Mouse (Mus musculus) kidney, postnatal 4 days (tissue): Measurements from ENCODE around the gene Rptor.

Source experiments
- DNase-seq, 2 experiments: peaks; one replicate each; pipeline ENCODE4 v3.0.0; 2021; ENCODE audit warnings: mixed read lengths in 2 of 2

Rptor gene

GRCm38 (mm10) chr11:119607464-119607863 is 4.8 kb downstream of the Rptor start:
- no peak for DNase-seq

- DNase-seq: no peak
Measured at GRCm38 (mm10) chr11:119611496-119611895, 8.8 kb downstream of the Rptor start.

- no peak for DNase-seq
Measured at GRCm38 (mm10) chr11:119612179-119612578, 9.5 kb downstream of the Rptor start.

- no peak for DNase-seq
Measured at GRCm38 (mm10) chr11:119615087-119615486, 12.4 kb downstream of the Rptor start.

- peak; percentile 61 to 67 for DNase-seq
Measured at GRCm38 (mm10) chr11:119618763-119619162, 16.1 kb downstream of the Rptor start.

GRCm38 (mm10) chr11:119621266-119621665 is 18.6 kb downstream of the Rptor start:
- DNase-seq: no peak

GRCm38 (mm10) chr11:119623800-119624199 is 21.1 kb downstream of the Rptor start:
- DNase-seq: no peak

GRCm38 (mm10) chr11:119624401-119624800 is 21.7 kb downstream of the Rptor start:
- DNase-seq: no peak

- DNase-seq: no peak
Measured at GRCm38 (mm10) chr11:119624955-119625354, 22.2 kb downstream of the Rptor start.

- no peak for DNase-seq
Measured at GRCm38 (mm10) chr11:119625476-119625875, 22.8 kb downstream of the Rptor start.

- DNase-seq: no peak
Measured at GRCm38 (mm10) chr11:119625943-119626342, 23.2 kb downstream of the Rptor start.

- DNase-seq: peak in 1 of 2 experiments; percentile 22
Measured at GRCm38 (mm10) chr11:119627243-119627642, 24.5 kb downstream of the Rptor start.

GRCm38 (mm10) chr11:119629072-119629471 is 26.4 kb downstream of the Rptor start:
- DNase-seq: no peak

- DNase-seq: no peak
Measured at GRCm38 (mm10) chr11:119630329-119630728, 27.6 kb downstream of the Rptor start.

- DNase-seq: no peak
Measured at GRCm38 (mm10) chr11:119631222-119631870, 28.6 kb downstream of the Rptor start.

- no peak for DNase-seq
Measured at GRCm38 (mm10) chr11:119636371-119636883, 33.7 kb downstream of the Rptor start.

GRCm38 (mm10) chr11:119637519-119637918 is 34.8 kb downstream of the Rptor start:
- peak; percentile 25 to 46 for DNase-seq

GRCm38 (mm10) chr11:119640491-119640890 is 37.8 kb downstream of the Rptor start:
- no peak for DNase-seq

- no peak for DNase-seq
Measured at GRCm38 (mm10) chr11:119641831-119642381, 39.2 kb downstream of the Rptor start.

GRCm38 (mm10) chr11:119643347-119643746 is 40.6 kb downstream of the Rptor start:
- DNase-seq: no peak

GRCm38 (mm10) chr11:119644140-119644539 is 41.4 kb downstream of the Rptor start:
- no peak for DNase-seq

- DNase-seq: no peak
Measured at GRCm38 (mm10) chr11:119644612-119645379, 42.1 kb downstream of the Rptor start.

GRCm38 (mm10) chr11:119650456-119650855 is 47.8 kb downstream of the Rptor start:
- DNase-seq: no peak

- DNase-seq: no peak
Measured at GRCm38 (mm10) chr11:119653336-119653735, 50.6 kb downstream of the Rptor start.
